Mouse (Mus musculus): ENCODE measurements around the gene Map3k3. TPM values are rescaled to one million over a fixed set of nuclear protein-coding genes. Genes with fewer than 3 reads are reported as not detected.

Gene Map3k3
- total RNA-seq, 2 experiments from 2014 or later: 35.7 to 42.7 TPM

Other genes with a start within 250 kb of the Map3k3 start
- gene Cyb561, start 131.3 kb upstream of the Map3k3 start, total RNA-seq (2021): 10 to 100 TPM in 1 of 2 experiments, 1 to 10 TPM in 1; 7.9 to 11.9 TPM
- gene Ace, start 116.7 kb upstream of the Map3k3 start, total RNA-seq (2021): 10 to 100 TPM; 25.2 to 26.9 TPM
- not detected for gene Ace3, start 89.9 kb upstream of the Map3k3 start, total RNA-seq (2021)
- gene Kcnh6, start 76.5 kb upstream of the Map3k3 start, total RNA-seq (2021): under 1 TPM in 1 of 2 experiments, not detected in 1; 0.39 TPM
- 10 to 100 TPM; 41.0 to 42.6 TPM for gene Dcaf7, start 47.7 kb upstream of the Map3k3 start, total RNA-seq (2021)
- 10 to 100 TPM; 68.3 to 71.5 TPM for gene Taco1, start 18.6 kb upstream of the Map3k3 start, total RNA-seq (2021)
- gene Gm10840, start 76.2 kb downstream of the Map3k3 start, total RNA-seq (2021): not detected
- gene Limd2, start 76.2 kb downstream of the Map3k3 start, total RNA-seq (2021): 1 to 10 TPM; 4.3 to 5.9 TPM
- gene Strada, start 117.6 kb downstream of the Map3k3 start, total RNA-seq (2021): 1 to 10 TPM; 6.4 to 6.6 TPM
- 10 to 100 TPM; 61.9 to 69.2 TPM for gene Ccdc47, start 131.7 kb downstream of the Map3k3 start, total RNA-seq (2021)
- 10 to 100 TPM; 24.5 to 25.7 TPM for gene Ddx42, start 132.3 kb downstream of the Map3k3 start, total RNA-seq (2021)
- gene Ftsj3, start 171.5 kb downstream of the Map3k3 start, total RNA-seq (2021): 10 to 100 TPM; 20.8 to 21.8 TPM
- 100 to 1,000 TPM; 103 to 107 TPM for gene Psmc5, start 171.5 kb downstream of the Map3k3 start, total RNA-seq (2021)
- 10 to 100 TPM; 17.7 to 21.5 TPM for gene Smarcd2, start 188.4 kb downstream of the Map3k3 start, total RNA-seq (2021)
- not detected for gene Tcam1, start 192.1 kb downstream of the Map3k3 start, total RNA-seq (2021)
- not detected for gene Gh, start 217.3 kb downstream of the Map3k3 start, total RNA-seq (2021)
- gene Cd79b, start 230.1 kb downstream of the Map3k3 start, total RNA-seq (2021): 1 to 10 TPM; 1.3 to 2.8 TPM